Mouse (Mus musculus): ENCODE results near the gene Fscn1. TPM values are rescaled to one million over a fixed set of nuclear protein-coding genes. Genes with fewer than 3 reads are reported as not detected.

Fscn1 gene
- polyA plus RNA-seq, 1 experiment from 2014 or later: 180 TPM

GRCm38 (mm10) chr5:142944979-142945682, 15.0 kb upstream of the Fscn1 start:
- Histone ChIP-seq H3K9ac (ENCODE audit: low read depth, low read length) (no peak overlapping the region), H3K9me3 (replicated peaks; ENCODE audit: control insufficient read depth, low read length) (no peaks in the 10 kb centered on the region), H3K27ac (ENCODE audit: low read depth, low read length) (no peak overlapping the region), H3K27me3 (ENCODE audit: control insufficient read depth, insufficient read depth, low read length) (no peaks in the 10 kb centered on the region), H3K36me3 (ENCODE audit: control insufficient read depth, insufficient read depth, low read length) (no peaks in the 10 kb centered on the region), H3K4me3 (ENCODE audit: low read depth, low read length) (no peak overlapping the region), H3K4me1 (ENCODE audit: control insufficient read depth, insufficient read depth, low read length) (0 out of 2 replicates have a peak, but pooled peaks cover 3% of the 10 kb centered on the region), H3K4me2 (no peak overlapping the region)
- WGBS (ENCODE audit: insufficient replicate concordance): 61% methylated on average over 8 of the region's 8 CpGs
- ATAC-seq (replicated peaks; ENCODE audit: insufficient number of reproducible peaks, low FRiP score, low TSS enrichment): peak; percentile 35; the same call in 1 of the 2 replicates

GRCm38 (mm10) chr5:142947460-142947859, 12.7 kb upstream of the Fscn1 start:
- Histone ChIP-seq H3K4me3 (ENCODE audit: low read depth, low read length) (no peak overlapping the region), H3K27me3 (ENCODE audit: control insufficient read depth, insufficient read depth, low read length) (no peaks in the 10 kb centered on the region), H3K9me3 (replicated peaks; ENCODE audit: control insufficient read depth, low read length) (no peaks in the 10 kb centered on the region), H3K27ac (ENCODE audit: low read depth, low read length) (no peak overlapping the region), H3K4me1 (ENCODE audit: control insufficient read depth, insufficient read depth, low read length) (0 out of 2 replicates have a peak, but pooled peaks cover 3% of the 10 kb centered on the region), H3K9ac (ENCODE audit: low read depth, low read length) (no peak overlapping the region), H3K4me2 (no peak overlapping the region), H3K36me3 (ENCODE audit: control insufficient read depth, insufficient read depth, low read length) (no peaks in the 10 kb centered on the region)
- no peak for ATAC-seq (replicated peaks; ENCODE audit: insufficient number of reproducible peaks, low FRiP score, low TSS enrichment)
- WGBS (ENCODE audit: insufficient replicate concordance): 78% methylated on average over 7 of the region's 7 CpGs

GRCm38 (mm10) chr5:142949580-142949979, 10.6 kb upstream of the Fscn1 start:
- H3K27me3 ChIP-seq (ENCODE audit: control insufficient read depth, insufficient read depth, low read length): no peaks in the 10 kb centered on the region
- WGBS (ENCODE audit: insufficient replicate concordance): 27% methylated on average over 6 of the region's 6 CpGs
- H3K4me2 ChIP-seq: no peak overlapping the region
- no peak overlapping the region for H3K27ac ChIP-seq (ENCODE audit: low read depth, low read length)
- ATAC-seq (replicated peaks; ENCODE audit: insufficient number of reproducible peaks, low FRiP score, low TSS enrichment): no peak
- H3K4me1 ChIP-seq (ENCODE audit: control insufficient read depth, insufficient read depth, low read length): 0 out of 2 replicates have a peak, but pooled peaks cover 3% of the 10 kb centered on the region
- H3K9me3 ChIP-seq (replicated peaks; ENCODE audit: control insufficient read depth, low read length): no peaks in the 10 kb centered on the region
- no peaks in the 10 kb centered on the region for H3K36me3 ChIP-seq (ENCODE audit: control insufficient read depth, insufficient read depth, low read length)
- H3K4me3 ChIP-seq (ENCODE audit: low read depth, low read length): no peak overlapping the region
- no peak overlapping the region for H3K9ac ChIP-seq (ENCODE audit: low read depth, low read length)

DNA sequence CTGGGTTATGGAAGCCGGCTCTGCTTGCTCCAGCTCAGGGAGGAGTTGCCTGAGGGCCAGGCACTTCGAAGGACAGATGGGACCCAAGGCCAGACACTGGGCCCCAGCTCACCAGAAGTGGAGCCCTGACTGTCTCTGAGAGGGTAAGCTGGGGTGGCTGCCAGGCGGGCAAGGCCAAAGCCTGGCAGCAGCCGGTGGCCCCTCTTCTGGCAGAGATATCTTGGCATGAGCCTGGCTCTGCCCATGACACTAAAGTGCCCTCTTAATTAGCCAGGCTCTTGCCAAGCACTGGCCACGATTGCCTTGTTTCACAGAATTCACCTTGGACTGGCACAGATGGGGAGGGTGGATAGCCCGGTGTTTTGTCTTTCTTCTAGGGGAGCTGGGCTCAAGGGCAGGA, 9.7 kb upstream of the Fscn1 start:
- Histone ChIP-seq H3K4me2 (no peak overlapping the region), H3K27ac (ENCODE audit: low read depth, low read length) (no peak overlapping the region), H3K9me3 (replicated peaks; ENCODE audit: control insufficient read depth, low read length) (no peaks in the 10 kb centered on the region), H3K4me3 (ENCODE audit: low read depth, low read length) (no peak overlapping the region), H3K36me3 (ENCODE audit: control insufficient read depth, insufficient read depth, low read length) (no peaks in the 10 kb centered on the region), H3K9ac (ENCODE audit: low read depth, low read length) (no peak overlapping the region), H3K4me1 (ENCODE audit: control insufficient read depth, insufficient read depth, low read length) (0 out of 2 replicates have a peak, but pooled peaks cover 3% of the 10 kb centered on the region), H3K27me3 (ENCODE audit: control insufficient read depth, insufficient read depth, low read length) (no peaks in the 10 kb centered on the region)
- 81% methylated on average over 6 of the region's 6 CpGs for WGBS (ENCODE audit: insufficient replicate concordance)
- no peak for ATAC-seq (replicated peaks; ENCODE audit: insufficient number of reproducible peaks, low FRiP score, low TSS enrichment)

GRCm38 (mm10) chr5:142953641-142954040, 6.5 kb upstream of the Fscn1 start:
- 83% methylated on average over 3 of the region's 3 CpGs for WGBS (ENCODE audit: insufficient replicate concordance)
- Histone ChIP-seq H3K9ac (ENCODE audit: low read depth, low read length) (no peak overlapping the region), H3K27me3 (ENCODE audit: control insufficient read depth, insufficient read depth, low read length) (no peaks in the 10 kb centered on the region), H3K4me3 (ENCODE audit: low read depth, low read length) (no peak overlapping the region), H3K27ac (ENCODE audit: low read depth, low read length) (no peak overlapping the region), H3K4me2 (no peak overlapping the region), H3K9me3 (replicated peaks; ENCODE audit: control insufficient read depth, low read length) (no peaks in the 10 kb centered on the region), H3K36me3 (ENCODE audit: control insufficient read depth, insufficient read depth, low read length) (no peaks in the 10 kb centered on the region), H3K4me1 (ENCODE audit: control insufficient read depth, insufficient read depth, low read length) (0 out of 2 replicates have a peak, but pooled peaks cover 3% of the 10 kb centered on the region)
- ATAC-seq (replicated peaks; ENCODE audit: insufficient number of reproducible peaks, low FRiP score, low TSS enrichment): no peak

DNA sequence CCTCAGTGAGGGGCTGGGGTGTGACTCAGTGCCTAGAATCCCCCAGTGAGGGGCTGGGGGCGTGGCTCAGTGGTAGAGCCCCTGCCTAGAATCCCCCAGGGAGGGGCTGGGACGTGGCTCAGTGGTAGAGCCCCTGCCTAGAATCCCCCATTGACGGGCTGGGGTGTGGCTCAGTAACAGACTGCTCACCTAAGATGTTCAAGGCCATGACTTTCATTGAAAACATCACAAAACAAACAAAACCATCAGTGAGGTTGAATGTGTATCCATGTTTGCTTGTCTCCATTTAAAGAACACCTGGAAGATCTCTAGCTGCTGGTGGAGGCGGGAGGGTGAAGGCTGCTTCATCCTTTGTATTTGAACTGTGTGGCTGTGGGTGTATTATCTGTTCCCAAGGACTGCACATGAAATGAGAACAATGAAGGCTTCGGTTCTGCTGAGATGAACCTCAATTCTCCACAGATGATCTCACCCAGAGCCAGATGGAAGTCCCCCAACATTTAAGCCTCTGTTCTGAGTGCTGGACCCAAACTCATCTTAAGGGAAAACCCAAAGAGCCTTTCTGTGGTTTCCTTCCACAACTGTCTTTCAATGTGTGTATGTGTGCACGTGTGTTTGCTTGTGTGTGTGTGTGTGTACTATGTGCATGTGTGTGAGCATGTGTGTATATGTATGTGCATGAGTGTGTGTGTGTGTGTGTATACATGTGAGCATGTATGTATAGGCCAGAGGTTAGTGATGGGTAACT, 3.0 kb upstream of the Fscn1 start:
- Histone ChIP-seq H3K27ac (ENCODE audit: low read depth, low read length) (no peak overlapping the region), H3K4me3 (ENCODE audit: low read depth, low read length) (no peak overlapping the region), H3K4me1 (ENCODE audit: control insufficient read depth, insufficient read depth, low read length) (0 out of 2 replicates have a peak, but pooled peaks cover 11% of the 10 kb centered on the region), H3K27me3 (ENCODE audit: control insufficient read depth, insufficient read depth, low read length) (no peaks in the 10 kb centered on the region), H3K4me2 (no peak overlapping the region), H3K9ac (ENCODE audit: low read depth, low read length) (no peak overlapping the region), H3K9me3 (replicated peaks; ENCODE audit: control insufficient read depth, low read length) (no peaks in the 10 kb centered on the region), H3K36me3 (ENCODE audit: control insufficient read depth, insufficient read depth, low read length) (no peaks in the 10 kb centered on the region; the same call in 1 of the 2 replicates)
- WGBS (ENCODE audit: insufficient replicate concordance): 69% methylated on average over 6 of the region's 6 CpGs
- no peak for ATAC-seq (replicated peaks; ENCODE audit: insufficient number of reproducible peaks, low FRiP score, low TSS enrichment)

DNA sequence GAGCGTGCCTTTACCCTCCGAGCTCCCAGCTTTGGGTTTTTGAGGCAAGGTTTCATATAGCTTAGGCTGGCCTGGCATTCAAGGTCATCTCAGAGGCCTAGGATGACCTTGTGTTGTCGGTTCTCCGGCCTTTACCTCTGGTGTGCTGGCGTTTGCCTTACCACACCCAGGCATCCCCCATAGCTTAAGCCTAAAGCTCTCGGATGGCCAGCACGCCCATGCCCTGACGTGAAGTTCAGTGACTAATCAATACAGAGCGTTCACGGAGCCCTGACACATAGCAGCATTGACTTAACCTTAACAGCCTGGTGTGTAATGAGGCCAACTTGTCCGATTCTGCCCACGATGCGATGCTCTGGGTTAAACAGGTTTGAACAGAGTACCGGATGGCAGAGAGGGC, 1.7 kb upstream of the Fscn1 start:
- peaks cover 18% of the 10 kb centered on the region for H3K4me1 ChIP-seq (ENCODE audit: control insufficient read depth, insufficient read depth, low read length)
- H3K4me2 ChIP-seq: no peak overlapping the region
- ATAC-seq (replicated peaks; ENCODE audit: insufficient number of reproducible peaks, low FRiP score, low TSS enrichment): no peak
- H3K27me3 ChIP-seq (ENCODE audit: control insufficient read depth, insufficient read depth, low read length): no peaks in the 10 kb centered on the region
- H3K27ac ChIP-seq (ENCODE audit: low read depth, low read length): no peak overlapping the region
- H3K9ac ChIP-seq (ENCODE audit: low read depth, low read length): no peak overlapping the region
- 85% methylated on average over 14 of the region's 14 CpGs for WGBS (ENCODE audit: insufficient replicate concordance)
- no peak overlapping the region for H3K4me3 ChIP-seq (ENCODE audit: low read depth, low read length)
- H3K36me3 ChIP-seq (ENCODE audit: control insufficient read depth, insufficient read depth, low read length): no peaks in the 10 kb centered on the region; the same call in 1 of the 2 replicates
- no peaks in the 10 kb centered on the region for H3K9me3 ChIP-seq (replicated peaks; ENCODE audit: control insufficient read depth, low read length)

- H3K4me1 ChIP-seq (ENCODE audit: control insufficient read depth, insufficient read depth, low read length): peaks cover 25% of the 10 kb centered on the region
- no peak overlapping the region for H3K9ac ChIP-seq (ENCODE audit: low read depth, low read length)
- no peaks in the 10 kb centered on the region for H3K9me3 ChIP-seq (replicated peaks; ENCODE audit: control insufficient read depth, low read length)
- 50% methylated on average over 4 of the region's 4 CpGs for WGBS (ENCODE audit: insufficient replicate concordance)
- no peak overlapping the region for H3K4me2 ChIP-seq
- no peak for ATAC-seq (replicated peaks; ENCODE audit: insufficient number of reproducible peaks, low FRiP score, low TSS enrichment)
- no peaks in the 10 kb centered on the region for H3K27me3 ChIP-seq (ENCODE audit: control insufficient read depth, insufficient read depth, low read length)
- H3K36me3 ChIP-seq (ENCODE audit: control insufficient read depth, insufficient read depth, low read length): no peaks in the 10 kb centered on the region; the same call in 1 of the 2 replicates
- H3K4me3 ChIP-seq (ENCODE audit: low read depth, low read length): no peak overlapping the region
- H3K27ac ChIP-seq (ENCODE audit: low read depth, low read length): no peak overlapping the region
Measured at GRCm38 (mm10) chr5:142959156-142959555, 987 bp upstream of the Fscn1 start.

Data from heart, embryonic 11.5 days (tissue).